Mouse (Mus musculus) cerebellum, adult (tissue): ENCODE measurements at regions not wholly inside any gene's neighbourhood (a gene's known extent, or its start where the extent isn't known, plus 50 kb on each side); places are given as distances from the start of the nearest gene placed in this dataset.

Source experiments
- ATAC-seq: cut with Nextera tagmentation; 2 replicates; pipeline ENCODE4 v1.9.2; 2017; ENCODE audit warnings: mild to moderate bottlenecking, moderate library complexity, mixed read lengths; ENCODE audit not compliant: insufficient number of reproducible peaks, low FRiP score, low TSS enrichment

- ATAC-seq: no peak
These were observed 339.6 kb upstream of the Ddi1 start for GRCm38 (mm10) chr9:6609284-6609627.

GRCm38 (mm10) chr9:6608428-6609283 lies 339.0 kb upstream of the Ddi1 start:
- ATAC-seq: no peak
